Mouse (Mus musculus) heart, postnatal 10 days (tissue): ENCODE results near the gene Kctd18. TPM values are rescaled to one million over a fixed set of nuclear protein-coding genes. Genes with fewer than 3 reads are reported as not detected.

Experiments
- DNase-seq, 2 experiments: peaks; one replicate each; pipeline ENCODE4 v3.0.0; 2021
- intact Hi-C: fragments of 180-260 bp; cut with DNase I; formaldehyde crosslinking; loops from one replicate; pipeline ENCODE4 v1.15.1; 2025
- total RNA-seq, 2 experiments: library from RNA; stranded (reverse); gene quantifications; 2 replicates each; pipeline ENCODE4 v1.2.3; 2021

The Kctd18 gene
- total RNA-seq, 2 experiments from 2014 or later = 8.8 to 8.9 TPM

DNA sequence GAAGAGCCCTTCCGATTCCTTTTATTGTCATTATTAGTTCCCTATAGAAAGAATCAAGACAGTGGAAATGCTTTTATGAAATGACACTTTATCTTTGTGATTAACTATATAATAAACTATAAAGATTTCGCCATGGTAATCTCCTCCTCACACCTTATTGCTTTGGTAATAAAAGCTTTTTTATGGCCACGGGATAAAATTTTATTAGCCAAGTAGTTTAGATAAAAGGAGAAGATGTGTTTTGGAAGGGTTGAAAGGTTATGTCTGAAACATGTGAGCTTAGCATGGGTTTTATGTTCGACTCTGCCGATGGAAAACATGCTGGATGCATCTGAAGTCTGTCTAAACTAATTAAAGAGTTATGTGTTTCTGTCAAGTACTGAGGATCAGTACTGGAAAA, 101.4 kb downstream of the Kctd18 start:
- DNase-seq = no peak
- intact Hi-C loops = no loop called here

DNA sequence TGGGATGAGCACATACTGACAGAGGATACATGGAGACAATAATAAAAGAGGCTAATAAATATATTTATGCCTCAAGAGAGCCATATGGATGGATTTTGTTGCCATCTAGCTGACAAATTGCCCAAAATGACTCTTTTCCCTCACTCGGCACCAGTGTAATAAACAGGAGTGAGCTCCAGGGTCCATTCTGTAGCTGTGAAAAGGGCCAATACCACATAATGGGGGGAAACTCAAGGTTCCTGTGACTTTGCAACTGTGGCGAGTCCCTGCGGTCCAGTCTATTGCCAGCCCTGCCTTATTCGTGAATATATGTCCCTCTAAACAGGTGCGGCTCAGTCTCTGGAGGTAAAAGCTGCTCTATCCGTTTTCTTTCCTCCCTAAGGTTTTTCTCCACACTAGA, 107.2 kb downstream of the Kctd18 start:
- no peak for DNase-seq
- intact Hi-C loops = no loop called here

DNA sequence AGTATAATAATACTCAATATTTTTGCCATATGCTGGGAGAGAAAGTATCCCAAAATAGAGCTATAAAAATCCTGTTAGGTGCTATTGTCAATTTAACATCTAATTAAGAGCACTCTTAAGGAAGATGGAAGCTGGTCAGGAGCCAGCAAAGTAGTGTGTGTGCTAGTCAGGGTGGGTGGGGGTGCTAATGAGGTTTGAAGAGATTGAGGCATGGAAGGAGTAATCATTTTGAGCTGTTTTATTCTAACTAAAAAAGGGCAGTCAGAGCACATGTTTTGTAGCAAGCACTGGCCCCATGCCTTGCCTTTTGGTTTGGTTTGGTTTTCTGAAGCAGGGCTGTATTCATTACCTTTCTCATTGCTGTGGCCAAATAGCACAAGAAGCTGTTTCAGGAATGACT, 112.4 kb downstream of the Kctd18 start:
- intact Hi-C loops = no loop called here
- DNase-seq = peak in 1 of 2 experiments; percentile 6

DNA sequence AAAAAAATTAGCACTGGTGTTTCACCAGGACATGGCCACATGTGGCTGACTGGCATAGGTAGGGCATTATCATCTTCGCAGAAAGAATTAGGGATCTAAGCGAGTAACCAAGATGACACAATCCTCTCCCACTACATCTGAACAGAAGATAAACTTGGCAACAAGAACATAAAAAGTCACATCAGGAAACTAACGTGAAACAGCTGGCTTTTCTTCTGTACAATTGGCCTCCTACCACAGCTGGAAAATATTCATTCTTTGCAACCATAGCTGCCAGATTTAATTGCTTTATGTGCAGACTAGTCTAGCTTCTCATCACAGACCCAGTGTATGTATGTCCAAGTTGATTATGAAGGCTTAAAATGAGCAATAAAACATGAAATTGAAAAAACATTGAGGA, 112.8 kb downstream of the Kctd18 start:
- DNase-seq = peak; percentile 23 to 46
- intact Hi-C loops = no loop called here

Other genes with a start within 250 kb of the Kctd18 start
- 10 to 100 TPM; 21.3 to 25.2 TPM for gene Spats2l, start 244.8 kb downstream of the Kctd18 start, total RNA-seq
- 1 to 10 TPM; 6.4 to 7.2 TPM for gene Sgo2a, start 23.0 kb downstream of the Kctd18 start, total RNA-seq
- 1 to 10 TPM; 2.7 to 2.9 TPM for gene Aox1, start 11.0 kb upstream of the Kctd18 start, total RNA-seq
- gene Aox3, start 94.2 kb upstream of the Kctd18 start, total RNA-seq = under 1 TPM; 0.22 to 0.47 TPM
- not detected for gene Aox4, start 191.4 kb upstream of the Kctd18 start, total RNA-seq